Mouse (Mus musculus): ENCODE measurements around the gene Hyal2. TPM values are rescaled to one million over a fixed set of nuclear protein-coding genes. Genes with fewer than 3 reads are reported as not detected.

Hyal2 gene
- total and polyA plus RNA-seq, 3 experiments = 31.3 to 32.0 TPM; not detected in 1

- Histone ChIP-seq H3K79me2 (ENCODE audit: control insufficient read depth, insufficient read depth, low read length, poor library complexity) (peaks cover 2% of the 10 kb centered on the region; the same call in 1 of the 2 replicates), H3K4me3 (ENCODE audit: control insufficient read depth in 1 of 2, insufficient read depth in 1 of 2, low read depth in 2 of 2, low read length in 2 of 2) (peak overlapping the region; percentile 67 to 85), H3K9ac (ENCODE audit: control insufficient read depth, low read depth, low read length, poor library complexity, severe bottlenecking) (peak overlapping the region; percentile 84), H3K36me3 (ENCODE audit: control insufficient read depth in 1 of 2, insufficient read depth in 2 of 2, low read length in 2 of 2) (peaks cover 0 to 11% of the 10 kb centered on the region in 2 experiments; a peak in 3 of 4 replicates), H3K27ac (ENCODE audit: control insufficient read depth, low read depth, low read length) (peak overlapping the region; percentile 54), H3K4me1 (ENCODE audit: control insufficient read depth in 1 of 2, insufficient read depth in 2 of 2, low read length in 2 of 2) (peaks cover 3 to 22% of the 10 kb centered on the region in 2 experiments; a peak in 3 of 4 replicates), H3K9me3 (replicated peaks; ENCODE audit: insufficient read depth, low read length) (no peaks in the 10 kb centered on the region), H3K27me3 (ENCODE audit: control insufficient read depth in 1 of 2, insufficient read depth in 2 of 2, low read length in 2 of 2) (no peaks in the 10 kb centered on the region)
- peak; percentile 95 for DNase-seq (ENCODE audit: low read depth, low spot score)
- TF ChIP-seq SMC3 (IDR thresholded peaks at IDR 0.05; ENCODE audit: low read depth, low read length) (peak; percentile 62), ZC3H11A (IDR thresholded peaks at IDR 0.05; ENCODE audit: low read depth, low read length) (0 out of 2 replicates have a peak, but pooled peaks have one; percentile 8), ZMIZ1 (IDR thresholded peaks at IDR 0.05; ENCODE audit: low read depth, low read length) (peak; percentile 41; the same call in 1 of the 2 replicates), MAZ (IDR thresholded peaks at IDR 0.05; ENCODE audit: low read depth, low read length) (peak; percentile 34; the same call in 1 of the 2 replicates), CHD2 (IDR thresholded peaks at IDR 0.05; ENCODE audit: low read length) (no peak), ETS1 (IDR thresholded peaks at IDR 0.05; ENCODE audit: low read depth, low read length) (peak; percentile 80), MXI1 (IDR thresholded peaks at IDR 0.05; ENCODE audit: low read depth, low read length) (peak; percentile 64; the same call in 1 of the 2 replicates), SIN3A (IDR thresholded peaks at IDR 0.05; ENCODE audit: low read length) (peak; percentile 80), GATA1 (IDR thresholded peaks at IDR 0.05; ENCODE audit: low read depth, low read length) (no peak), MYB (IDR thresholded peaks at IDR 0.05; ENCODE audit: low read depth, low read length) (no peak), JUND (IDR thresholded peaks at IDR 0.05; ENCODE audit: low read depth, low read length) (no peak), GABPA (IDR thresholded peaks at IDR 0.05; ENCODE audit: low read depth, low read length) (no peak), NELFE (IDR thresholded peaks at IDR 0.05; ENCODE audit: low read depth, low read length) (peak; percentile 49), USF1 (IDR thresholded peaks at IDR 0.05; ENCODE audit: low read depth, low read length) (peak; percentile 67), HCFC1 (IDR thresholded peaks at IDR 0.05; ENCODE audit: low read depth, low read length) (peak; percentile 72), E2F4 (IDR thresholded peaks at IDR 0.05; ENCODE audit: borderline replicate concordance, low read depth, low read length) (no peak), POLR2AphosphoS2 (IDR thresholded peaks at IDR 0.05; ENCODE audit: low read length) (no peak), MAX (IDR thresholded peaks at IDR 0.05; ENCODE audit: low read length) (no peak), TBP (IDR thresholded peaks at IDR 0.05; ENCODE audit: low read depth, low read length) (peak; percentile 27; the same call in 1 of the 2 replicates), USF2 (IDR thresholded peaks at IDR 0.05; ENCODE audit: borderline replicate concordance in 1 of 2, insufficient read depth in 1 of 2, low read depth in 1 of 2, low read length in 2 of 2) (no peak), POLR2A (IDR thresholded peaks at IDR 0.05; ENCODE audit: control insufficient read depth in 1 of 2, insufficient read depth in 1 of 2, low read depth in 1 of 2, low read length in 2 of 2, poor library complexity in 1 of 2) (peak; percentile 35 to 55; a peak in 1 of 4 replicates), MEF2A (IDR thresholded peaks at IDR 0.05; ENCODE audit: extremely low read depth, insufficient replicate concordance, low read depth, low read length, poor library complexity, severe bottlenecking) (no peak), RAD21 (IDR thresholded peaks at IDR 0.05; ENCODE audit: low read depth, low read length) (peak; percentile 59), ZNF384 (IDR thresholded peaks at IDR 0.05; ENCODE audit: low read depth, low read length) (no peak), TAL1 (IDR thresholded peaks at IDR 0.05; ENCODE audit: low read length) (no peak), MAFK (IDR thresholded peaks at IDR 0.05; ENCODE audit: borderline replicate concordance, low read depth, low read length) (no peak), NRF1 (IDR thresholded peaks at IDR 0.05; ENCODE audit: insufficient read depth, low read depth, low read length, poor library complexity, severe bottlenecking) (peak; percentile 35; the same call in 1 of the 2 replicates), CTCF (IDR thresholded peaks at IDR 0.05 in 2 of 3, conservative IDR thresholded peaks at IDR 0.05 in 1 of 3; ENCODE audit: control insufficient read depth in 1 of 3, insufficient read depth in 1 of 3, low read depth in 2 of 3, low read length in 3 of 3, poor library complexity in 1 of 3, severe bottlenecking in 1 of 3) (peak; percentile 86 to 98 (median 96)), CHD1 (IDR thresholded peaks at IDR 0.05; ENCODE audit: low read depth, low read length) (no peak), ZKSCAN1 (IDR thresholded peaks at IDR 0.05; ENCODE audit: low read depth, low read length) (no peak), EP300 (IDR thresholded peaks at IDR 0.05; ENCODE audit: low read depth in 1 of 2, low read length in 2 of 2) (0 out of 4 replicates have a peak, but pooled peaks of 1 of the 2 experiments have one; percentile 7), UBTF (IDR thresholded peaks at IDR 0.05; ENCODE audit: borderline replicate concordance, insufficient read depth, low read depth, low read length) (peak; percentile 85; the same call in 1 of the 2 replicates), RCOR1 (IDR thresholded peaks at IDR 0.05; ENCODE audit: low read depth, low read length) (no peak), POLR2AphosphoS5 (IDR thresholded peaks at IDR 0.05; ENCODE audit: borderline replicate concordance, low read depth, low read length) (no peak), ELF1 (IDR thresholded peaks at IDR 0.05; ENCODE audit: low read depth, low read length) (peak; percentile 73)
These were observed 44.6 kb downstream of the Hyal2 start for GRCm38 (mm10) chr9:107612191-107612944.

Data from MEL (cell line).